Mouse (Mus musculus) G1E (cell line): Measurements from ENCODE around the gene Cxcl17.

Experiments
- CTCF ChIP-seq: IDR thresholded peaks from 2 replicates; pipeline ENCODE4 v1.5.1; 2012; ENCODE audit warnings: low read depth, low read length, inconsistent platforms, mixed read lengths
- GATA1 ChIP-seq: IDR thresholded peaks from 2 replicates; pipeline ENCODE4 v1.6.1; 2012; ENCODE audit warnings: borderline replicate concordance, low read length, inconsistent platforms, mixed read lengths
- POLR2AphosphoS5 ChIP-seq: IDR thresholded peaks from 2 replicates; pipeline ENCODE4 v1.6.1; 2012; ENCODE audit warnings: low read depth, low read length, inconsistent platforms; ENCODE audit not compliant: insufficient replicate concordance

- TF ChIP-seq CTCF (no peak), GATA1 (no peak), POLR2AphosphoS5 (no peak)
Measured at GRCm38 (mm10) chr7:25378181-25379100, 34.2 kb downstream of the Cxcl17 start.
